Mouse (Mus musculus): Measurements from ENCODE around the gene Lrrc57. TPM values are rescaled to one million over a fixed set of nuclear protein-coding genes. Genes with fewer than 3 reads are reported as not detected.

The Lrrc57 gene
- total and polyA plus RNA-seq, 3 experiments, result 11.1 to 17.5 TPM; not detected in 1

DNA sequence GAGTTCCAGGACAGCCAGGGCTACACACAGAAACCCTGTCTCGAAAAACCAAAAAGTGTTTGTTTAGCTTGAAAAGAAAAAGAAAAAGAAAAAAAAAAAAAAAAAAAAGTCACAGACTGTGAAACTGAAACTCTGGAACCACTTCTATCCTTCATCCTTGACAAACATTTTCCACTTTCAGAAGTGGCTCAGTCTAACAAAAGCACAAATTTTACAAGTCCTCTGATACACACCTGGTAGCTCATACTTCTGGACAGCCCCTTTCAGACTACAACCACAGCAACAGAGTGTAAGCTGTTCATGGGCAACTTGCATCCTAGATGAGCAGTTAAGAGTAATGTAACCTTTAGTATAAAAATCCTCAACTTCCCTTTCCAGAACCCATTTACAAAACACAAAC, 47.8 kb downstream of the Lrrc57 start:
- no peak for DNase-seq (ENCODE audit: low read depth, low spot score)
- TF ChIP-seq ZC3H11A (IDR thresholded peaks at IDR 0.05; ENCODE audit: low read depth, low read length) (no peak), ELF1 (IDR thresholded peaks at IDR 0.05; ENCODE audit: low read depth, low read length) (no peak), TAL1 (IDR thresholded peaks at IDR 0.05; ENCODE audit: low read length) (no peak)
- peaks cover 9 to 49% of the 10 kb centered on the region in 2 experiments for H3K36me3 ChIP-seq (ENCODE audit: control insufficient read depth in 1 of 2, insufficient read depth in 2 of 2, low read length in 2 of 2)
- H3K27ac ChIP-seq (ENCODE audit: control insufficient read depth, low read depth, low read length), result no peak overlapping the region
- H3K9ac ChIP-seq (ENCODE audit: control insufficient read depth, low read depth, low read length, poor library complexity, severe bottlenecking), result no peak overlapping the region
- peaks cover 53% of the 10 kb centered on the region for H3K79me2 ChIP-seq (ENCODE audit: control insufficient read depth, insufficient read depth, low read length, poor library complexity)
- H3K4me3 ChIP-seq (ENCODE audit: control insufficient read depth in 1 of 2, insufficient read depth in 1 of 2, low read depth in 2 of 2, low read length in 2 of 2), result no peak overlapping the region
- H3K27me3 ChIP-seq (ENCODE audit: control insufficient read depth in 1 of 2, insufficient read depth in 2 of 2, low read length in 2 of 2), result no peaks in the 10 kb centered on the region
- peaks cover 14 to 23% of the 10 kb centered on the region in 2 experiments for H3K4me1 ChIP-seq (ENCODE audit: control insufficient read depth in 1 of 2, insufficient read depth in 2 of 2, low read length in 2 of 2)
- no peaks in the 10 kb centered on the region for H3K9me3 ChIP-seq (replicated peaks; ENCODE audit: insufficient read depth, low read length)

DNA sequence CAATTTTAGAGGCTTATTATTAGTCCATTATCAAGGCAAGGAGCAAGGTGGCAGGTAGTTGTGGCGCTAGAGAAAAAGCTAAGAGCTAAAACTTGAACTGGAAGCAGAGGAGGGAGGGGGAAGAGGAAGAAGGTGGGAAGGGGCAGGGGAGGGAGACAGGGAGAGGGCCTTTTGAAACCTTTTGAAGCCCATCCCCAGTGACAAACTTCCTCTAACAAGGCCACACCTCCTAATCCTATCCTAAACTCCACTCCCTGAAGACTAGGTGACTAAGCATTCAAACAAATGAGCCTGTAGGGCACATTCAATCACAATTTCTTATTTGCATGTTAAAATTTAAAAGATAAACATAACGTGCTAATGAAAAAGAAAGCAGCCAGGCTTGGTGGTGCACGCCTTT, 50.5 kb downstream of the Lrrc57 start:
- Histone ChIP-seq H3K79me2 (ENCODE audit: control insufficient read depth, insufficient read depth, low read length, poor library complexity) (peaks cover 56% of the 10 kb centered on the region), H3K27ac (ENCODE audit: control insufficient read depth, low read depth, low read length) (0 out of 2 replicates have a peak overlapping the region, but pooled peaks have one; percentile 16), H3K27me3 (ENCODE audit: control insufficient read depth in 1 of 2, insufficient read depth in 2 of 2, low read length in 2 of 2) (no peaks in the 10 kb centered on the region), H3K4me1 (ENCODE audit: control insufficient read depth in 1 of 2, insufficient read depth in 2 of 2, low read length in 2 of 2) (peaks cover 3 to 12% of the 10 kb centered on the region in 2 experiments), H3K9me3 (replicated peaks; ENCODE audit: insufficient read depth, low read length) (no peaks in the 10 kb centered on the region), H3K36me3 (ENCODE audit: control insufficient read depth in 1 of 2, insufficient read depth in 2 of 2, low read length in 2 of 2) (peaks cover 16 to 31% of the 10 kb centered on the region in 2 experiments), H3K4me3 (ENCODE audit: control insufficient read depth in 1 of 2, insufficient read depth in 1 of 2, low read depth in 2 of 2, low read length in 2 of 2) (no peak overlapping the region), H3K9ac (ENCODE audit: control insufficient read depth, low read depth, low read length, poor library complexity, severe bottlenecking) (no peak overlapping the region)
- peak; percentile 77 for DNase-seq (ENCODE audit: low read depth, low spot score)
- no peak for TF ChIP-seq POLR2A (IDR thresholded peaks at IDR 0.05; ENCODE audit: control insufficient read depth in 1 of 2, insufficient read depth in 1 of 2, low read depth in 1 of 2, low read length in 2 of 2, poor library complexity in 1 of 2)
- no peak for TF ChIP-seq SMC3 (IDR thresholded peaks at IDR 0.05; ENCODE audit: low read depth, low read length)
- TF ChIP-seq CTCF (IDR thresholded peaks at IDR 0.05 in 2 of 3, conservative IDR thresholded peaks at IDR 0.05 in 1 of 3; ENCODE audit: control insufficient read depth in 1 of 3, insufficient read depth in 1 of 3, low read depth in 2 of 3, low read length in 3 of 3, poor library complexity in 1 of 3, severe bottlenecking in 1 of 3), result no peak
- no peak for TF ChIP-seq GABPA (IDR thresholded peaks at IDR 0.05; ENCODE audit: low read depth, low read length)
- TF ChIP-seq E2F4 (IDR thresholded peaks at IDR 0.05; ENCODE audit: borderline replicate concordance, low read depth, low read length), result no peak
- no peak for TF ChIP-seq TCF12 (IDR thresholded peaks at IDR 0.05; ENCODE audit: low read depth, low read length)
- no peak for TF ChIP-seq TAL1 (IDR thresholded peaks at IDR 0.05; ENCODE audit: low read length)
- no peak for TF ChIP-seq ZNF384 (IDR thresholded peaks at IDR 0.05; ENCODE audit: low read depth, low read length)
- TF ChIP-seq EP300 (IDR thresholded peaks at IDR 0.05; ENCODE audit: low read depth in 1 of 2, low read length in 2 of 2), result no peak
- TF ChIP-seq MAFK (IDR thresholded peaks at IDR 0.05; ENCODE audit: borderline replicate concordance, low read depth, low read length), result no peak
- no peak for TF ChIP-seq UBTF (IDR thresholded peaks at IDR 0.05; ENCODE audit: borderline replicate concordance, insufficient read depth, low read depth, low read length)

DNA sequence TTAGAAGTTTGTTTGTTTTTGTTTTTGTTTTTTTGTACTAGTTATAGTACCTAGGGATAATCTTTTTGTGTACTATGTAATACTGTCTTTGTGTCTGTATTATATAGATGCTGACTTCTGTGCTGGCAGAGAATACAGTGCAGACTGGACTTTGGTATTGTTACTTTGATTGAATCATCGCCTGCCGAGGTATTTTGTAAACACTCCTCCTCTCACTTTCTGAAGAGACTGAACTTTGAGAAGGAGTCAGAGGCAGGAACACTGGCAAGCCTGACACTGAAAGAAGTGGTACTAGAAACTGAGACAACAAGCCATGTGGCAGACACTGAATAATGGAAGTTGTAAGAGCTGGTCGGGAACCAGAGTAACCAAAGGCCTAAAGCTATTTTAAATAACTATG, 52.5 kb downstream of the Lrrc57 start:
- Histone ChIP-seq H3K27me3 (ENCODE audit: control insufficient read depth in 1 of 2, insufficient read depth in 2 of 2, low read length in 2 of 2) (no peaks in the 10 kb centered on the region), H3K36me3 (ENCODE audit: control insufficient read depth in 1 of 2, insufficient read depth in 2 of 2, low read length in 2 of 2) (peaks cover 21 to 30% of the 10 kb centered on the region in 2 experiments), H3K4me1 (ENCODE audit: control insufficient read depth in 1 of 2, insufficient read depth in 2 of 2, low read length in 2 of 2) (peaks cover 3 to 7% of the 10 kb centered on the region in 2 experiments; a peak in 2 of 4 replicates), H3K9me3 (replicated peaks; ENCODE audit: insufficient read depth, low read length) (no peaks in the 10 kb centered on the region), H3K4me3 (ENCODE audit: control insufficient read depth in 1 of 2, insufficient read depth in 1 of 2, low read depth in 2 of 2, low read length in 2 of 2) (no peak overlapping the region), H3K79me2 (ENCODE audit: control insufficient read depth, insufficient read depth, low read length, poor library complexity) (peaks cover 42% of the 10 kb centered on the region), H3K9ac (ENCODE audit: control insufficient read depth, low read depth, low read length, poor library complexity, severe bottlenecking) (no peak overlapping the region), H3K27ac (ENCODE audit: control insufficient read depth, low read depth, low read length) (no peak overlapping the region)
- no peak for TF ChIP-seq SMC3 (IDR thresholded peaks at IDR 0.05; ENCODE audit: low read depth, low read length)
- TF ChIP-seq KAT2A (conservative IDR thresholded peaks at IDR 0.05; ENCODE audit: low read depth, low read length), result no peak
- TF ChIP-seq CTCF (IDR thresholded peaks at IDR 0.05 in 2 of 3, conservative IDR thresholded peaks at IDR 0.05 in 1 of 3; ENCODE audit: control insufficient read depth in 1 of 3, insufficient read depth in 1 of 3, low read depth in 2 of 3, low read length in 3 of 3, poor library complexity in 1 of 3, severe bottlenecking in 1 of 3), result no peak
- no peak for TF ChIP-seq POLR2AphosphoS5 (IDR thresholded peaks at IDR 0.05; ENCODE audit: borderline replicate concordance, low read depth, low read length)
- TF ChIP-seq ZMIZ1 (IDR thresholded peaks at IDR 0.05; ENCODE audit: low read depth, low read length), result no peak
- no peak for DNase-seq (ENCODE audit: low read depth, low spot score)

All from MEL (cell line).